Mouse (Mus musculus): ENCODE data around the gene Vwa8.
"Not testable (repeated sequence)": the region's sequence is repeated elsewhere in the genome, so short reads cannot be mapped to it uniquely, and the experiment has no call there.

DNA sequence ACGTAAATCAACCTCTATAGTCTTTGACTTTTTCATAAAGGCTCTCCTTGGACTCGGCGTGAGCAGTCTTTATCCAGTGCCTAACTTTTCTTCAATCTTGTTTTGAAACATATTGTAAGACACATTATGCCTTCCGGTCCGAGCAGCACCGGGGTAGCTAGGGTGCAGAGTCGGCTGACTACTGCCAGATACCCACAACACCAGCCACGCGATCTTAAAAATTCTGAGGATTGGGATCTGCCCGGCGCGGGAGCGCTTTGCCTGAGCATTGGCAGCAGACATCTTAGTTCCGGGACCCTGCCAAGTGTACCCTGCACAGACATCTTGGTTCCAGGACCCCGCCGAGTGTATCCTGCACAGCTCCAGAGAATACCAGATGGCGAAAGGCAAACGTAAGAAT, 38.6 kb downstream of the Vwa8 start:
- TF ChIP-seq E2F4 (IDR thresholded peaks at IDR 0.05; ENCODE audit: insufficient replicate concordance, low read depth, low read length); ZC3H11A (IDR thresholded peaks at IDR 0.05; ENCODE audit: low read depth, low read length); MXI1 (IDR thresholded peaks at IDR 0.05; ENCODE audit: low read depth, low read length): not testable (repeated sequence)

Measured in CH12.LX (cell line).